Mouse (Mus musculus): ENCODE measurements around the gene Kdsr.
A peak's percentile ranks its signal among the peaks of the same experiment; 100 is the strongest.

Kdsr gene

DNA sequence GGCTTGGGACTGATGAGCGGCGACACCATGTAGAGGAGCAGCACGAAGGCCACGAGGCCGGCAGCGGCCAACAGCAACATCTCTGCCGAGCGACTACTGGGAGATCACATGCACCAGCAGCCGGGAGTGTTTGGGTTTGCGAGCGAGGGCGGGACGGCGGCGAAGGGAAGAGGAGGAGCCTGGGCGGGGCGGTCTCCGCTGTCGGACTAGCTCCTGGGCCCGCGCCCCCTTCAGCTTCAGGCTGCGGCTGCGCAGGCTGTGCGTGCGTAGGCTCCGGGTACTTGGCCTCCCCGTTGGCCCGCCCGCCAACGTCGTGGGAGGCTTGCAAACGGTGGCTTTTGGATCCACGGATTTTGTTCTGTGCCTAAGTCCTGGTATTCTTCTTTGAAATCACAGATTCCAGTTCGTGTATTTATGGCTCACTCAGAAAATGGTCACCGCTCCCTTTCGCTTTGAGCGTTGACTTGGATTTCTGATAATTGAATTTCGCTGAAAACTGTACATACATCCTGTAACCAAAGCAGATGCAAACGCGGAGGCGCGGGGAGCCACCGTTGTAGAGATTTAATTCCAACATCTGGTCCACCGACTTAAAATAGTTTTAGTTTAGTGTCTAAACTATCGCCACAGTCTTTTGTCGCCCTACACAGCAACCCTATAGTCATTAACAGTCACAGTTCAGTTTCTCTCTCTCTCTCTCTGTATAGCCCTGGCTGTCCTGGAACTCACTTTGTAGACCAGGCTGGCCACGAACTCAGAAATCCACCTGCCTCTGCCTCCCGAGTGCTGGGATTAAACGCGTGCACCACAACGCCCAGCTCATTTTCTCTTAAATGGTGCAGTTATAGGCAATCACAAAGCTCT, at the start of gene Kdsr:
Gene Kdsr (minus strand): TSS at position 156 of the 864 bp plus-strand sequence.
- peak; percentile 98 for DNase-seq (ENCODE audit: low spot score)

DNA sequence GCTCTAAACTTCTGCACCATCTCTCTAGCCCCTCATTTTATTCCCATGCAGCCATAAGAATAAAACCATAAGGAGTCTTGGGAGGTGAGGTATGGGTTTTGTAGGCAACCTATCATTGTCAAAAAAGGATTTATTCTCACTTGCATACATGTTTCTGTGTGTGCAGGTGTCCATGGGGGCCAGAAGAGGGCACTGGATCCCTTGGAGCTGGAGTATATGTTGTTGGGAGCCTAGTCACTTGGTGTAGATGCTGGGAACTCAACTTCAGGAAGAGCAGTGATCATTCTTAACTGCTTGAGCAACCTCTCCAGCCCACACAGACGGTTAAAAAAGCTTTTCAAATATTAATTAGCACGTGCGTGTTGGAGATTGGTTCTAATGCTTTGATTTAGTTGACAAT, 40.4 kb upstream of the Kdsr start:
- DNase-seq (ENCODE audit: low spot score), result no peak

DNA sequence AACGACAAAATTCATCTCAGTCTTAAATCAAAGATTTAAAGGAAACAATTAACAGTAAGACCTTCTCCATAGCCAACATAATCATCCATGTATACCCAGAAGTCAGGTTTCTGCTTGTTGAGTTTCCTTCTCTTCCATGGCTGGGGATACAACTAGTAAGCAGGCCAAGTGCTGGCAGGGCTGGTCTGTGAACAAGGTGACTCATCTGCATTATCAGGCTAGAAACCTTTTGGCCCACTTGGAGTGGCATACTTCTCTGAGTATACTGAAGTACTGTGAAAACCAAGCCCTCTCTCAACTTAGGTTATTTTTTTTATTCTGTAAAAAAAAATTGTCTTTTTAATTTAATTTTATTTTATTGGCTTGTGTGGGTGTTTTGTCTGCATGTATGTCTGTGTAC, 39.9 kb upstream of the Kdsr start:
- DNase-seq (ENCODE audit: low spot score), result no peak

DNA sequence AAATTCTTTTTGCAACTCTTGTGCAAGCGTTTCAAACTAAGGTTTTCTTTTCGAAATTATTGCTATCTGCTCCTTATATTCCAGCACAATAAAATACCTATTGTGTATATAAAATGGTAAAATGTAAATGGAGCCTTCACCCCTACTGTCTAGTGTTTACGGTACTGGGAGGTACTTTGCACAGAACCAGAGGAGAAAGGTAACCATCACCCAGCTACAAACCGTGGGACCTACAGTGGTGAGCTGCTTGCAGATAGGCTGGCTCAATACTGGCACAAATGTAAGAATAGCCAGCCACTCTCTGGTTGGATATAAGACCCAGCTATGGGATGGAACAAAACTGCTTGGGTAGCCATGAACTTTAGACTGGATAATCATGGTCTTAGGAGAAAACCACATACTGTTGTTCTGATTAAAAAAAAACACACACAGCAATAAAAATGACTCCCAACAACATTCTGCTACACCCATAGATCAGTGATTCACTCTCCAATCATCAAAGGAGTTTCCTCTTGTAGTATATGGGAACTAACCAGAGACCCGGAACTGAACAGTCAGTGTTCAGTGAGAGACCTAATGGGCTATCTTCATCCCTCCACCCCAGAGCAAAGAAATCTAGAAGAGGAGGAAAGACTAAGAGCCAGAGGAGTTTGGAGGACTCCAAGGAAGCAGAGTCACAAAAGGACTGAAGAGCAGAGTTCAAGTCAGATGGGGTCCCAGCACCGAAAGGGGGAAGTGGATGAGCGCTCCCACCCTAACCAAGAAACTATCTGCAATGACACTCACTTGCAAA, 37.7 kb upstream of the Kdsr start:
- no peak for DNase-seq (ENCODE audit: low spot score)

DNA sequence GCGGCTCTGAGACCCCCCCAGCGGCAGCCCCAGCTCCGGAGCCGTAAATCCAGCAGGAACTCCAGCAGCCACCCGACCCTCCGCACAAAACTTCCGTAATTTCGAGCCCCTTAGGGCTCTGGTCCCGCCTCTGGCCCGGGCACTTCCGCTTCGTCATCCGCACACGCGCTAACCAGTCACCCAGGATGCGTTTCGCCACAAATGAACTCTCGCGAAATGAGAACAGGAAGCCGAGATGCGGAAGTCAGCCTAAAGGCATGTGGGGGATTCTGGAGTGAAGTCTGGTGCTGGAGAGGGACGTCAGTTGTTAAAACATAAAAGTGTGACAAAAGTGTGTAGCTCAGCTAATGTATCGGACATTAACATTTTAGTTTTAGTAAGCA, 37.0 kb upstream of the Kdsr start, which contains the start of gene Vps4b:
Gene Vps4b (minus strand): TSS at position 187 of the 383 bp plus-strand sequence.
- DNase-seq (ENCODE audit: low spot score), result peak; percentile 94

DNA sequence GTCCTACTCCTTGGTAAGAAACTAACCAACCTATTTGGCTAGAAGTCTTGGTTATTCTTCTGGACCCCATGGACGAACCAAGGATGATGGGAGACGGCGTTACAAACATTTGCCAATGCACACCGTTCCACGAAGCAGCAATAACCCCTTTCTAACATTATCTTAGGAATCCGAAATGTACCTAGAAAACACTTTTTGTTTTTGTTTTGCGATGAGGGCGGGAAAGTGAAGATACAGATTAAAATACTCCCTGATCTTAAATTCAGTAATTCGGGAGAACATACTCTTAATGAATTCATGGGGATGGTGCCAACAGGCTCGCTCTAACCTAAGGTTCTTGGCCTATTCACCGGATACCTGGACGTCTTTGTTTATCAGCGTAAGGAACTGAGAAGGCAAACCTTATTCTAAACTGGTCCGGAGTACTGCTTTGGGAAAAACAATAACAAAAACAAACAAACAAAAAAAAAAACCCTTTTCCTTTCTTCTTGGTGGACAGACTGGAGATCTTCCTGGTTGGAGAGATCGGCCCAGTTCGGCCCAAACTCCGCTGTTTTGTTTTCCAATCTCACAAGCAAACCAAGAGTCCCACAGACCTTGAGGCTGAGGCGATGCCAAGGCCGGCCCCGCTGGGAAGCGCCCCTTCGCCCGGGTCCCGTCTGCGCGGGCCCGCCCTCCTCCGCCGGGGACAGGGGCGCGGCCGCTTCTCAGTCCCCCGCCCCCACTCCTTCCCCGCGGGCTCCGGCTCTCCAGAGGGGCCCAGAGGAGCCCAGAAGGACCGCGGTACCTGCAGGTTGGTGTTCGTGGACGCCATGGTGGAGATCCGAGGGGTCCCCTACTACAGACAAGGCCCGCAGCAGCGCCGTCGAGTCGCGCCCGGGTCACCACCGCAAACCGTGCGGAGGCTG, 36.4 kb upstream of the Kdsr start:
- no peak for DNase-seq (ENCODE audit: low spot score)

DNA sequence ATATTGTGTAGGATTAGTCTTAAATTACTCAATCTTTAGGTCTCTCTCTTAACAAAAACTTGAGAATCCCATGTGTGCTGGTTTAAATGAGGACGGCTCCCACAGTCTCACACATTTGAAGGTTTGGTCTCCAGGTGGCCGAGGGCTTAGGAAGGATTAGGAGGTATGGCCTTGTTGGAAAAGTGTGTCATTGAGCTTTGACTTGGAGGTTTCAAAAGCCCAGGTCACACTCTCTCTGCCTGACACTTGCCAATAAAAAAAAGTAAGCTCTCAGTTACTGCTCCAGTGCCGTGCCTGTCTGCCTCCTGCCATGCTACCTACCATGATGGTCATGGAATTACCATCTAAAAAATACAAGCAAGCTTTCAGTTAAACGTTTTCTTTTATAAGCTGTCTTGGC, 15.4 kb upstream of the Kdsr start:
- no peak for DNase-seq (ENCODE audit: low spot score)

DNA sequence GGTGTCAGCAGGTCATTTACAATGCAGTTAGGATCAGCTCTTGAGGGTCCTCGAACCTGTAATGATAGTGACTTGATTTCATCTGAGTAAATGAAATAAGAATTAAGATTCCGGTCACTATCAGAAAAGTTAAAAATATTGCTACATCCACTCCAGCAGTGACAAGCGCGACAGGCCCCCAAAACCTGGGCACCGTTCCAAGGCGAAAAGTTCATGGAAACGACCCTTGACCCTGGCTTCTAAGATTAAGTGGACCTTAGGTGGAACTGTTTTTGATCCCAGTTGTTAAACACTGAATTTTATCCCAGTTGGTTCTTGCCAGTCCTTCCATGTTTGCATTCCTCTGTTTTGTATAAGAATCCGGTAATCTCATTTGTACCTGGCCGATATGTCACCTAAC, 14.6 kb upstream of the Kdsr start:
- no peak for DNase-seq (ENCODE audit: low spot score)

DNA sequence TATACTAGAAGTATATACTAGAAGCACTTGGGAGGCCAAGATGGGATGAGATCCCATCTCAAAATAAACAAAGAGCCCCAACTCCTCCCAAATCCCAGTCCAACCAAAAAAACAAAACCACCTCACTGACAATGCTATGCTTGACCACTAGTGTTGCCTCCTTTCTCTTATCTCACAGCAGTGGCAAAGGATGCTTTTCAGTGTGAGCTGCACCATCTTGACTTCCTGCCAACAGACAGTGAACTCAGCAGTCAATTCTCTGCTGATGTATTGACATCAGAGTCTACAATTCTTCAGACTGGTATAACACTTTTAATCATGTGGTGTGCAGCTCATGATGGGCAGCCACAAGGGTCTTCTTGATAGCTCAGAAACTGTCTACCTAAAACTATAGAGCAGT, 9.2 kb upstream of the Kdsr start:
- DNase-seq (ENCODE audit: low spot score), result no peak

DNA sequence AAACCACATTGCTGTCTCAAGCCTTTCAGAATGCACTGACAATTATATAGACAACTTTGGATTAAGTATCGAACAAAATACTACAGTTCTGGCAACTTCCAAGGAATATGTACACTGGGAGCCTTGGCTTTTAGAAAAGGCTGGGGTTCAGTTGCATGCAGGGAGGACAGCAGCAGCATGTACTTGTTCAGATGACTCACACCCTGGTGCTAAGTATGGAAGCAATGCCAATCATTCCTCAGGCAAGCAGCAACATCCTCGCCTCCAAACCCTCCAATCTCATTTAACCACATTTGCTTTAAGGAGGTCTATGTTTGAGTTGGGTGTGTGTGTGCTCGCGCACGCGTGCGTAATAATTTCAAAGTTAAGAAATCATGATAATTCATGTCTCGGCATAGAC, 6.2 kb upstream of the Kdsr start:
- DNase-seq (ENCODE audit: low spot score), result no peak

DNA sequence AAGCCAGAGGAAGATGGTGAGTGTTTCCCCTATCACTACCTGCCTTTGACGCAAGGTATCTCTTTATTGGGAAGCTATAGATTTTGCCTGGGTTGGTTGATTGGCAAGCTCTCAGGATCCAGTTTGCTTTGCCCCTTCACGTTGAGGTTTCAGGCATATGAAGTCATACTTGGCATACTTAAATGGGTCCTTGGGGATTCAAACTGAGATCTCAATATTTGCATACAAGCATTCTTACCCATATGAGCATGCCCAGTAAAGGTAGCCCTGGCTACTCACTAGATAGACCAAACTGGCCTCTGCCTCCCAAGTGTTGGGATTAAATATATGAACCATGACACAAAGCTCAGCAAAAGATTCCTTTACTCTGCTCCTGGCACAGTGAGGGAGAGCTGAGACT, 5.3 kb upstream of the Kdsr start:
- no peak for DNase-seq (ENCODE audit: low spot score)

DNA sequence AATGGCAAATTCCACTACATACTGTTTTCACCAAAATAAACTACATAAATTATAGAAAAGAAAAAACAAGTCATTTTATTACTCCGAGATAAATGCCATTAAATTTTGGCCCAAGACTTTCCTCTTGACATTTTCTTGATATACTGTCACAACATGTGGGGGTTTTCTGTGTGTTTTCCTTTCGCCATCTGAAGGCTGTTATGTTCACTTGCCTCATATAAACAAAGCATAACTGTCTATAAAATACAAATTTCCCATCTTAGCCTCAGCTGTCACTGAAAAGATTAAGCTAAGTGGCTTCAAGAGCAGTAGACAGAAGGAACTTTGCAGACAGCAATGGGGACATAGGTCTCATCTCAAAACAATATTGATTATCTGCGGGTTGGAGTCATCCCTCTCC, 4.8 kb upstream of the Kdsr start:
- DNase-seq (ENCODE audit: low spot score), result no peak

DNA sequence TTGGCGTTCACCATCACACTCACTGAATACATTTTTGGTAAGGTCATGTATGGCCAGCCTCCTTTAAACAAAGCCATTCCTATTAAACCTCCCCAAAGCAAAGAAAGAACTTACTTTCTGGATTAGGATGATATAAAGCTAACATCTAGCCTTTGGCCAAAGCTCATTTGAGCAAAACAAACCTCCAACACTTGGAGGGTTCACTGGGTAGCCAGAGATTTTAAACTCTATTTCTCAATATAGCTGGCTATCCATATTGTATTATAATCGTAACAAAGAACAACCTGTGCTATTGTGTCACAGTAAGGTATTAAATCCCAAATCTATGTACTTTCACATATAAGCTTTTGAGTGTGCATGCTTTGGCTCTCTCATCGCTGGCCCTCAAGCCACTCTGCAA, 1.2 kb upstream of the Kdsr start:
- no peak for DNase-seq (ENCODE audit: low spot score)

DNA sequence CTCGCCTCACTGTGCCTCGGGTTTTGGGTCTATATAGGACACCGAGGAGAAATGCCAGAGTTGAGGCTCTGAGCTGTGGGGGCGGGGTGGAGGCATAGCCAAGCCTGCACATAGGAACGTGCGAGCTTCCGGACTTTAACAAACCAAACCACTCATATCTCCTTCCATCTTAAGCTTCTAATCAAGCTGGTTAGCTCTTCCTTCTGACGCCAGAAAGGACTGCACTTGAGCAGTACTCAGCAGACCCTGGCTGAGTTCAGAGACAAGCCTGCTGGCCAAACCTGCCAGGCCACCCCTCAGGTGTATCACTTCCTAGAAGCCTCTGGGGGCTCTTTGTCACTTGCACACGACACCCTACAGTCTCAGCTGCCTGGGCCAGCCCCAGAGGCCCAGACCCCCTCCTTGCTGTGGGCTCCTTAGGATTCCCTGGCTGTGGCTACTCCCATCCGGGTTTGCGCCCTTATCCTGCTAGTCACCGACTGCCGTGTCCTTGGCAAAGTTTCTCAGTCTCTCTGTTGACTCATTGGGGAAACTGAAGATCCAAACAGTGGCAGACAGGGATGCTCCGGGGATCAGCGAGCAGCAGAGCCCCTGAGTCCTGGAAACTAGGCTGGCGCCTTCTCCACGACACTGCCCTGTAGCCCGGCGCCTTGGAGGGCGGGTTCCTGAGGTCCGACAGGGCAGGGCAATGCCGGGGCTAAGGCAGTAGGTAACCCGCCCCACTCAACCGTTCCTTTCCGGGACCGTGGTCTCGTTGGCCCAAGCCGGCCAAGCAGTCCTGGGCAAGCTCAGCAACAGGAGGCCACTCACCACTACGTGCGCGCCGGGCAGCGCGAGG, 574 bp downstream of the Kdsr start:
- peak; percentile 62 for DNase-seq (ENCODE audit: low spot score)

DNA sequence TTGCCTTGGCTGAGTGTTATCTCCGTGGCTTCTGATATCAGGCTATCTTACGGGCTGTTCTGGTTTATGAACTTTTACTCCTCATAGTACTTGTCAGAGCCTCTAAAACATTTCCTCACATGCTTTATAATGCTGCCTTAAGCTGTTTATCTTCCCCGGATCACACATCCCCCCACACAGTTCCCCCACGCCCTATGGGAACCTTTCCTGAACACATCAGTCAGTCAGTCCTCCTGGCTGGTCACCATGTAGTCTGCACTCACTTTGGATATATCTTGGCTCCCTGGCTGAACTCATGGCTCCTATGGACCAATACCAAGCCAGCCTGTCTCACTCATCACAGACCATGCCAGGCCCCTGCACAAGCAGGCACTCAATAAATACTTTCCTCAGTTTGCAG, 2.9 kb downstream of the Kdsr start:
- no peak for DNase-seq (ENCODE audit: low spot score)

DNA sequence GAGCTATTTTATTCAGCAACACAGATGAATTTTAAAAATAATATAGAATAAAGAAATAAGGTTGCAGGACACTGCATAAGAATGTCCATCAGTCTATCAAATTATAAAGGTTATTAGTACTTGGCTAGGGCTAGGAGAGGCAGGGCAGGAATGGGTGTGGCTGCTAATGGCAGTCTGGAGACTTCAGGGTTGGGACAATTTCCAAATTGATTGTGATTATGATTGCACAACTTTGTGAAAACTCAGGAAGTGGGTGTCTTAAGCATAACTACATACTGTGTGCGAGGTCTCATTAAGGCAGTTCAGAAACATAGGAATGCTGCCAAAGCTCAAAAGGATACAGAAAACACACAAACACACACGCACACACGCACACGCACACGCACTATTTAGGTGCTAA, 7.5 kb downstream of the Kdsr start:
- DNase-seq (ENCODE audit: low spot score), result no peak

DNA sequence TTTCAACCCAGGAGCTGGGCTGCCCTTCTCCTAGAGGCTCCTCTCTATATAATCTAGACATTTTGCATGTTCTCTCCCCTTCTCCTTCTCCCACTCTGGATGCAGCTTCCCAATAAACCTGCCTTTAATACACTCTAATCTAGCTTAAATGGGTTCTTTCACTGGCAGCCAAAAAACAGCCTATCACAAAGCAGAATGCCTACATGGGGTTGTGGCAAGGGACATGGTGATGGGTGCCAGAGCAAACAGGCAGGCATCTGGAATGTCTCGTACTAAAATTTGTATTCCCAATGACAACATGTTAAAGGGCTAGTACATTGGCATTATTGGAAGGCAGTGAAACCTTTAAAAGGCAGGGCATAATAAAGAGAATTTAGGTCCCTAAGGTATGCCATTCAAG, 8.9 kb downstream of the Kdsr start:
- DNase-seq (ENCODE audit: low spot score), result no peak

DNA sequence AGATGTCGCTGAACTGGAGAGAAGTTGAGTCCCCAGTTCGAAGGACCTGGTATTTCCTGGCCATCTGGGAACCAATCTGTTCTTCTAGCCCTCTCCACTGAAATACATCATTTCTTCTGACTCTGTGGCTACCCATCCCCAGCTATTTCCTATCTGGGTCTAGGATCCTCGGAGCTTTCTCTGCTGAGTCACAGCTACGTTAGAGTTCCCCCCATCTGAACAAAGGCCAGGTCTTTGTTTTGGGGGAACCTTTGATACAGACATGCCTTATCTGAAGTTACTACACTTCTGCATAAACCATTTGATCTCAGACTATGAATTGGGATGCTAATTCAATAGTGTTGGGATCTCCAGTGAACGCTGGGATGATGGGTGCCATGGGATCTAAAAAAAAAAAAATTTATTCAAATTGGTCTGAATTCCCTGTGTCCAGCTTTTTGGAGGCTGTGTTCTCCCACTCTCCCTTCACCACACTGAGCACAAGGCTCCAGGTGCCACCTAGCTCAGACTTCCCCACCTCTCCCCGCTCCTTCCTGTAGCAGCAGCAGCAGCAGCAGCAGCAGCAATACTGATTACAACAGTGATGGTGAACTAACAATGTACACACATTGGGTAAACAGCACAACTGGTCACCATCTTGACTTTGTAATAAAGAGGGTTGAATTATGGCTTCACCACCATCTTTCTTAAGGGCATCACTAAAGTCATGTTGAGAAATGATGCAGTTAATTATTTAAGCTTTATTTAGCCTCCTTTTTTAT, 10.8 kb downstream of the Kdsr start:
- DNase-seq (ENCODE audit: low spot score), result no peak

DNA sequence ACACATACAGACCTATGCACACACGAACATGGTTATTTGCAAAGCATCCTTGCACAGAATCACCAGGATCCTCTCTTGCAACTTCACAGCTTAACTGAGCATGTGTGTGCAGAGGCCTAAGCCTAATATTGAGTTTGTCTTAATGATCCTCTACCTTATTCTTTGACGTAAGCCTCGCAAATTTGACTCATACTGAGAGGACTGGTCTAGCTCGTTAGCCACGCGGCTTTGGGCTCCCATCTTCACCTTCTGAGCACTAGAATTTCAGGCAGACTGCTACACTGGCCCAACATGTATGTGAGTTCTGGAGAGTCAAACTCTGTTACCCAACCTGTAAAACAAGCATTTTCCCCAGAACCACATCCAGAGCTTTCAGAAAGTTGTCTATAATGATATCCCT, 16.5 kb downstream of the Kdsr start:
- DNase-seq (ENCODE audit: low spot score), result no peak

DNA sequence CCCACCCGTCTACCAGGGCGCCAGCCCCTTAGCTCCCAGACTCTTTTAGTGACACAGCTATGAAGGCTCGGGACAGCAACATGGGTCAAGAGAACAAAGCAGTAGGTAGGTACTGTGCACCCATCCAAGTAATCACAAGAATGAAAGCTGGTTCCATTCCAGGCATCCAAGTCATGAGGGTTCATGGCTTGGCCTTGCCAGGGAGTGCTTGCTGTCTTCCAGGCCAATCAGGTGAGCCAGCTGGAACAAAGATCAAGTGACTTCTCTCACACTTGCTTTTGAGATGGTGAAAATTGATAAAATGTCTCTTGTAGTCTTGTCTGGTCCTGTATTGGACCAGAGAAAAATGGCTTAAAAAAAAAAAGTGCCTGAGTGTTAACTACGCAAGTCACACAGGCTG, 18.8 kb downstream of the Kdsr start:
- no peak for DNase-seq (ENCODE audit: low spot score)

DNA sequence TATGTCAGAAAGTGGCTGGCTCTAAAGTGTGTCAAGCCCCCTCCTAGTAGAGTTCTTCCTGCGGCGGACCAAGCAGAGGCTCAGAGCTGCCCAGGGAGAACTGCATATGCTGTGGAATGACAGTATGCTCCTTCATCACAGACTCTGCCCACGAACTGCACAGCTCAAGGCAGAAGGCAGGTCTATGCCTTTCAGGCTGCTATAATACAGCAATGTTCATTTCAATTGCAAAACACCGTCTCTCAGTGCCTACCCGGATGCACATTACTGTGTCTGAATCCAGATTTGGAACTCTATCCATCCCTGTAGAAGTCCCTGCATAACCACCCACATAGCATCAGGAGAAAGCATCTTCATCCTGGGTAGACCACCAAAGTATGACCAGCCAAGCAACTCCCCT, 19.7 kb downstream of the Kdsr start:
- no peak for DNase-seq (ENCODE audit: low spot score)
